Mouse (Mus musculus) heart, postnatal 4 days (tissue): ENCODE results near the gene Lrrc45. TPM values are rescaled to one million over a fixed set of nuclear protein-coding genes. Genes with fewer than 3 reads are reported as not detected.
A peak's percentile ranks its signal among the peaks of the same experiment; 100 is the strongest.
"Not testable (repeated sequence)": the region's sequence is repeated elsewhere in the genome, so short reads cannot be mapped to it uniquely, and the experiment has no call there.

ENCODE experiments used
- DNase-seq: peaks from one replicate; pipeline ENCODE4 v3.0.0; 2021
- total RNA-seq, 2 experiments: library from RNA; stranded (reverse); gene quantifications; 2 replicates each; pipeline ENCODE4 v1.2.3; 2021

Gene Lrrc45
- total RNA-seq, 2 experiments from 2014 or later: 11.0 to 11.3 TPM

DNA sequence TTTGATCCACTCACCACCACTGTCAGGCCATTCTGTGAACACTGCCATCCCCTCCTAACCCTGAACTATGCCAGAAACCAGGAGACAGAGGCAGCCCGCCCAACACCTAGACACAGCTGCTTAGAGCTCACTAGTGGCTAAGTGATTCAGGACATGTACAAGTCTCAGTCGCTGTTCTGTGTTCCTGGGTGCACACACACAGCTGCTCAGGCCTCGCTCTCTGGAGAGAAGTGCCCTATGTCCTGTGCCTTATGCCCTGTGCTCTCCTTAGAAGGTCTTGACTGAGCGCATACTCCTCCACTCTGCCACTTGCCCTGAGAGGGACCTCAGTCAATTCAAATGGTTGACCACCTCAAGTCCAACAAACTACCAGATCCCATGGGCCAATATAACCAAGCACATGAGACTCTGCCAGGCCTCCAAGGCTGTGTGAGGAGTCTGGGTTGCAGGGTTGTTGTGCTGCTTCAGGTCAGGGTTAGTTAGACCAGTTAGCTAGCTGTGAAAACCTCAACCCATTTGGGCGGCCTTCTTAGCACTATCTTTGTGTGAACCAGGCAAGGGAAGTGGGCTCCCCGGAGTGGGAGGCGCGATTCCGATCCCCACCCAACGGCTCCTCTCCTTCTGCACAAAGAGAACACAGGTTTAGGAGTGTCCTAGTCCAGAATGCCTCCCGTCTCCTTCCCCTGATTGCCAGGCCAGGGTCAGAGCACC lies 15.0 kb downstream of the Lrrc45 start:
- DNase-seq: no peak

DNA sequence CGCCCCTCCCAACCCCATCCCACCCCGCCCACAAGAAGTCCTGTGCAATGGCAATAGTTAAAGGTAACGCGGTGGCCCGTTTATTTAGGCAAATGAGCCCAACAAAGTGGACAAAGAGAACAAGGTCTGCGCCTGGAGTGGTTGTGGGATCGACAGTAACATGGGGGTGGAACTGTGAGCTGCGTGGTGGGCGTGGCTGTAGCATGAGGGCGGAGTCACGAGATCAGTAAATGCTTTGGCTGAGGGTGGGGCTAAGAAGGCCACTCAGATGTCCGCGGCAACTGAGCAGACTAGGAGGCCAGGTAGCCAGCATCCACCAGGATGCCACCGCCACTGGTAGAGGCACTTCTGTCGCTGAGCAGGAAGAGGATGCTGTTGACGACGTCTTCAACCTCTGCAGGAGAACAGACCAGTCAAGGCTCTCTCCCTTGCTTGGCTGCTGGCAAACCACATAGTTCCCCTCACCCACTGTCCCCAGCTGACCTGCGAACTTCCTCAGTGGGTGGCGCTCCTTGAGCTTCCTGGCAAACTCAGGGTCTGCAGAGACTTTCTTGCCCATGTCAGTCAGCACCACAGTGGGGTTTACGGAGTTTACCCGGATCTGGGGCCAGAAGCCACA lies 15.8 kb downstream of the Lrrc45 start:
- DNase-seq: peak; percentile 37

DNA sequence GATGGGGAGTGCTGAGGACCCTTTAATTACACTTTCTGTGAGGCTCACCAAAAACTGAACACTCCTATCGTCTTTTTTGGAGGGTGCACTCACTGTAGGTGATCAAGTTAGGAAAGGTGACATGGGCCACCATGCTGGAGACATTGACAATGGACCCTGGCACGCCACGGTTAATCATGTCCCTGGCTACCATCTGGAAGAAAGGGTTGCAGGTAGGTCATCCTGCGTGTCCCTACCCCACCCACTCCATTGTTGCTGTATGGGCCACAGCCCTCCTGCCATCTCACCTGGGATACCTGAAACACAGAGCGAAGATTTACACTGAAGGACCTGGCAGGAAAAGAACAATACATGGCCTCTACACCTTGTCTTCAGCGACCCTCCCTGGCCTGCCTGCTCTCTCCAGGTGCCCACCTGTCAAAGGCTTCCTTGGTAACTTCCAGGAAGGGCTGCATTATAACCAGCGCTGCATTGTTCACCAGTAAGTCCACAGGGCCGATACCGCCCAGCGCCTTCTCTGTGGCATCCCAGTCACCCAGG lies 16.7 kb downstream of the Lrrc45 start:
- no peak for DNase-seq

DNA sequence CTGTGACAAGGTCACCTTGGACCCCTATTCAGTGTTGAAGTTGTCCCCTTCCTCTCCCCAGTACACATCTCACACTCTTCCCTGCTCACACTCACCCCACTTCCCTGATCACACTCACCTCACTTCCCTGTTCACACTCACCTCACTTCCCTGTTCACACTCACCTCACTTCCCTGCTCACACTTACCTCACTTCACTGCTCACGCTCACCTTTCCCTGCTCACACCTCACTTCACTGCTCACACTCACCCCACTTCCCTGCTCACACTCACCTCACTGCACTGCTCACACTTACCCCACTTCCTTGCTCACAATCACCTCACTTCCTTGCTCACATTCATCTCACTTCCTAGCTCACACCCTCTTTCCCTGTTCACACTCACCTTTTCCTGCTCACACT lies 17.7 kb downstream of the Lrrc45 start:
- no peak for DNase-seq

DNA sequence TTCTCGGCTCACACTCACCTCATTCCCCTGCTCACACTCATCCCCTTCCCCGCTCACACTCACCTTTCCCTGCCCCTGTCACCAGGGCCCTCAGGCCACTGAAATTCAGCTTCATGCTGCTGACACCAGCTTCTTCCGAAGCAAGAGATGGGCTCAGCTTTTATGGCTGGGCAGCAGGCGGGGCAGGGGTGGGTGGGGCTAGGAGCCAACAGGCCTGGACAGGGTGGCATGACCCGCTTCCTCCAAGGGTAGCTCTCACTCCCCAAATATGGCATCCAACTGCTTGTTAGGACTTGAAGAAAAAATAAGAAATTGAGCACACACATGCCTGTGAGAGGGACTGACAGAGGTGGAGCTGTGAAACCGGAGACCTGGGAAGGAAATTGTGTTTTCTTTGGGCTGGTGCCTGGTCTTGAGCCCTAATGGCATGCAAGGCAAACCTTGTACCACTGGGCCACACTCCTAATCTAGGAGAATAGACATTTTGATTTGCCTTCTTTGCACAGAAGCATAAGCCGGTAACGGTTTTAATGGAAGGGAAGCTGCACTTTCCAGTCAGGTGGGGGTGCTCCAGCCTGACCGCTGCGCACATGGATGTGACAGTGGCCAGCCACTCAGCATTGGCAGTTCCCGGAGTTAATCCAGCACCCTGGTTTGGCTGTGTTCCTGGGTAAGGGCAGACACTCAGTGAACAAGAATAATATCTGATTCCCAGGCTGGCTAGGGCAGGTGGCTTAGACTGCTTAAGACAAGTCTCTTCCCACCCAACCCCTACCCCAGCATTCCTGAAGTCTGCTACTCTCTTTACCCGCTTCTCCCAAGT lies 18.3 kb downstream of the Lrrc45 start, which contains the start of gene Cbr2:
Gene Cbr2, minus strand, starts transcription at position 257 of the 823 bp plus-strand sequence.
- peak; percentile 57 for DNase-seq

DNA sequence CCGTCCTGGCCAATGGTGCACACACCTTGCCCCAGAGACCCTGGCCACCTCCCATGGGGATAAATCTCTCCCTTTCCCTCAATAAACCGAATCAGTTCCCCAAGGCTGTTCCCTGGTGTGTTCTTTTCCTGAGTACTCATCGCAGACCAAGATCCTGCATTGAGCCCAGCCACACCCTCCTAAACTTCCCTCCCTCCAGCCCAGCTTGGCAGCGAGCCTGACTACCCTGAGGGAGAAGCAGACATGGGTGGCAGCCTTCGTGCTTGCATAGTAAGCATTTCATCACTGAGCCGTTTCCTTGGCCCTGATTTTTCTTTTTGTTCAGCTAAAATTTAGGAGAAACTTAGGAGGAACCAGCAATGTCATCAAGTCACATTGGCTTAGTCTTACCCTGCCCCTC lies 19.8 kb downstream of the Lrrc45 start:
- DNase-seq: peak; percentile 61

DNA sequence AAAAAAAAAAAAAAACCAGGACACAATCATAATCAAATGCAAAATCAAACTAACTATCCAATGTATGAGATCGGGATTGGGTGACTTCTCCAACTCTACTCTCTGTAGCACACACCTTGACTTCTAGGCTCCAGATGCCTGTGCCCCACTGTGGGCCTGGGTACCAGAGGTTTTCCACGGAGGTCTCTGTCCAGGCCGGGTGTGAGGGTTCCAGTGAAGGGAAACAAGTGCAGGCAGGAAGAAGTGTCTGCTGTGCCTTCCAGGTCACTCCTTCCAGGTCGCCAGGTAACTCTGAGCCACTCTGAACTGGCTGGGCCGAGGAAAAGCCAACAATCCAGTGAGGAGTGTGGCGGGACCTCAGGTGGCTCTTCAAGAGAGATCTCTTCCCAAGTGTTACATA lies 22.7 kb downstream of the Lrrc45 start:
- no peak for DNase-seq

DNA sequence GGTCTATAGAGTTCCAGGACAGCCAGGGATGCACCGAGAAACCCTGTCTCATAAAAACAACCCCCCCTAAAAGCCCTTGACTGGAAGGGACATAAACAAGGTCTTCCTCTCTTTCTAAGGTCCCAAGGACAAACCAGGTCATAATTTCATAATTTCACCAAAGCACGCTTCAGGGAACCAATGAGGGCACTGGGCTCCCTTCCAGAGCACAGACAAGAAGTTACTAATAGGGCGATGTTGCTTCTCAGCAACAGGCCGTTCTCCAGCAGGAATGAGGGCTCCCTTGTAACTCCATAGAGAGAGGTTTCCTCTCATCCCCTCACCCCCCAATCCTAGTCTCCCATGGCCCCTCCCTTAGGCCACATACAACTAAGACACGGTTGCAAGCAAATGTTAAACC lies 27.3 kb downstream of the Lrrc45 start:
- no peak for DNase-seq

DNA sequence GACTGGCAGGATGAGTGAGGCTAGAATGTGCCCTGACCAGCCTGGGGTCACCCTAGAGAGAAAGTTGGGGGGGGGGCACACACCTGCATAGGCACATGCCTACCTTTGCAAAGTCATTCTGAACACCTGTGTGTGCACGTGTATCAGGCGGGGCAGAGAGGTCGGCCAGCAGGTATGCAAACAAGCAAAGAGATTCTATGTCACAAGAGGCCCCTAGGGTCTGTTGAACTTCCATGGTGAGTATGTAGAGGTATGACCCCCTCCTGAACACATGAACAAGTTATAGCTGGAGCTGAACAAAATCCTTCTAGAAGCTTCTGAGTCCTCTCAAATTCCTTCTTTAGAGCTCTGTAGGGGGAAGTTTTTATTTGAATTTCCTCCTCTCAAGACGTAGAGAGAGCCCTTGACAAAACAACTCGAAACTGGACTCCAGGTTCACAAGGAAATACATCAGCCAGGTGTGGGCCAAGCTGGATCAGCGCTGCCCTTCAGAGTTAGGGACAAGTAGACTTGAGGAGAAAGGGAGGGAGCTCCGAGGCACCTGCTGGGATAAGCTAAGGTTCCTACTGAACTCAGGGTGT lies 30.5 kb downstream of the Lrrc45 start:
- DNase-seq: no peak

DNA sequence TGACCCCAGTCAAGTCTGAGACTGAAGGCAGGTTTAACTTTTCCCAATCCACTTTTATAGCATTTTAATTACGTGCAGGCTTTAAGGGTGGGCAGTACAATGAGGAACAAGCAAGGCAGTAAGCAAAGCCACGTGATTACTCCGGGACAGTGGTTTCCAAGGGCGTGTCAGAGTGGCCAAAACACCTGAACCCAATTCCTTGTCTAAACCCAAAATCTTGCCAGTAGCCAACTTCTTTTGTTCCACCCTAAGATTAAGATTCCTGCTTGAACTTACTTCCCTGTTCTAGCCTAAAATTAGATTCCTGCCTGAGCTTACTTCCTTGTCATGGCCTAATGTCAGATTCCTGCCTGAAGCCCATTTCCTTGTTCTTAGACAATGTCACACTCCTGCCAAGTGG lies 34.2 kb downstream of the Lrrc45 start:
- no peak for DNase-seq

DNA sequence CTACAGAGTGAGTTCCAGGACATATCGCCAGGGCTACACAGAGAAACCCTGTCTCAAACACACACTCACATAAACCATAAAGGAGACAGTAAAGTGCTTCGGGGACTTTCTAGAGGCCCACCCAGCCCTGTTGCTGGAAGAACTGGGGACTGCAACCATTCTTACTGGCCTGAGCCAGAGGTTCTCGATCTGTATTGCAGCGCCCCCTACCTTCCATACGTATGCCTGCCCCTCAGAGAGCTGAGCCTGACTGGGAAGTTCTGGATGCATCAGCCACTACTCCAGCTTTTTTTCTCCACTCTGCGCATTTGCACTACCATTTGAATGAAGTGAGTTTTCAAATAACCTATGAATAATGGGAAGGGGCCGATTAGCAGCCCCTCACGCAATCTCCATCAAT lies 35.7 kb downstream of the Lrrc45 start:
- DNase-seq: peak; percentile 28

DNA sequence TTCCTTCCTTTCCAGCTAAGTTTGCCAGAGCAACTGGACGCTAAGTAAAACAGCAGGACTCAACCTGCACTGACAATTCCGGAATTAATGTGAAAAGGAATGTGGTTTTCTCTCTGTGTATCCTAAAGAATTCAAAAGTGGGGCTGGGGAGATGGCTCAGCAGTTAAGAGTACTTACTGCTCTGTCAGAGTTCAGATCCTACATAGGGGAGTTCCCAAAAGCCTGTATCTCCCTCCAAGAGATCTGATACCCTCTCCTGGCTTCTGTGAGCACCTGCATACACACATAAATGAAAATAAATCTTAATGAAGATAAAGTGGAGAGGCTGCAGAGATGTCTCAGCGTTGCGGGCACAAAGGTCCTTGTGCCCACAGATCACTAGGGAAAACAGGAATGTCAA lies 37.9 kb downstream of the Lrrc45 start:
- no peak for DNase-seq

DNA sequence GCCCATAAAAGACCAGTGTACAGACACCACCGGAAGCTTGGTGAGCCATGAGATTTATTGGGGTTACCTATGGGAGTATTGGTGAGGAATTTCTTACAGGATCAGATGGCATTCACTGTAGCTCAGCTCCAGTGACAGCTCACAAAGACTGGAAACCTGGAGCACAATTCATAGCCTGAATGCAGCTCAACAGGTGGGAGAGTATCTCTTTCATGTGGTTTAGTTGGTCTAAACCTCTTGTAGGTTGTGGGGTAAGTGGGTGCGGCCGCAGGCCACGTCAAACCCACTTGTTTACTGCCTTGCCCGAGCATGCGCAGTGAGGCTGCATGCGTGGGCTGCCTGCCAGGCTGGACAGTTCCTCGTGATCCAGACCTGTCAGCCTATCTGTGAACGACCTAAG lies 46.5 kb downstream of the Lrrc45 start:
- no peak for DNase-seq

DNA sequence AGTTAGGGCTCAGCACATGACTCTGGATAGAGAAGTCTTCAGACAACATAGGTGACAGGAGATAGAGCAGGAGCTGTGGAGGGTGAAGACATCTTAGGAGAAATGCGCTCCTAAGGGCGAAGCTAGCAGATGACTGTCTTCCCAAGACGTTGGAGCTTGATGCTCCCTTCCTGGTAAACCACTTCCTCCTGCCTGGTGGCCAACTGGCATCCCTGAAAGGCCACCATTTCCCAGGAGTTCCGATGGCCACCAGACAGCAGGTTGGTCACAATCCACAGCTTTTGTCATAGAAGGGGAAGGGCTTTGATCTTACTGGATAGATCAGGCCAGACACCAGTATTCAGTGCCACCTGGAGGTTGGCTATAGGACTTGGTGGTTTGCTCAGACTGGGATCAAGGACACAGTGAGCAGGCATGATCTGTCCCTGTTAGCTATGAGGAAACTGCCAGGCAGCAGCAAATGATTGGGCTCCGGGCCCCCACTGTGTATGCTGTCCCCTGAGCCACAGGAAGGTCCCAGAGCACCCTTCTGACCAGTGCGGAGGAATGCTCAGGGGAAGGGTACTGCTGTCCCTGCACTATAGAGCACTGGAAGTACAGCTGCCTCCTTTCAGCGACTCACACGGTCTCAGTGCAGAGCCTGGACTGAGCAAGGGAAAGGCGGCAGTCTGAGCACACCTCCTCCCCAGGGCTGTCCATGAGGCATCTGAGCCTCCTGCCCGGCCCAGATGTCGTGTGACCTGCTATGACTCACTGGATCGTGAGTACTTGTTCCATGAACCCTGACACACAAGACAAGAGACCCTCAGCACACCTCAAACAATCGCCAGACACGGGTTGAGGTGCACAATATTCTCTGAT lies 48.3 kb downstream of the Lrrc45 start:
- no peak for DNase-seq

DNA sequence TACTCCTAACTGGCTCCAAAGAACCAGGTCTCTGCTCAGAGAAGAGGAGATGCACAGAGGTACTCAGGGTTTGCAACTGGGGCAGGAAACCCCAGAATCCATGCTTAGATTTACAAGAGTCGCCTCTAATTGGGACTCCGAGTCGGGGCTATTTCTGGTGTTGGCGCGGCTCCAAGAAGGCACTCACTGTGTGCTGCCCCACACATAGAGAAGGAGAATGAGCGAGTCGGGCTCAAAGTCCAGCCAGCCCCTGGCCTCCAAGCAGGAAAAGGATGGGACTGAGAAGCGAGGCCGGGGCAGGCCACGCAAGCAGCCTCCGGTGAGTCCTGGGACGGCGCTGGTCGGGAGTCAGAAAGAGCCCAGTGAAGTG lies 48.9 kb downstream of the Lrrc45 start, which contains the start of gene Hmga1b:
Gene Hmga1b, plus strand, starts transcription at position 123 of the 370 bp plus-strand sequence.
- DNase-seq: not testable (repeated sequence)

DNA sequence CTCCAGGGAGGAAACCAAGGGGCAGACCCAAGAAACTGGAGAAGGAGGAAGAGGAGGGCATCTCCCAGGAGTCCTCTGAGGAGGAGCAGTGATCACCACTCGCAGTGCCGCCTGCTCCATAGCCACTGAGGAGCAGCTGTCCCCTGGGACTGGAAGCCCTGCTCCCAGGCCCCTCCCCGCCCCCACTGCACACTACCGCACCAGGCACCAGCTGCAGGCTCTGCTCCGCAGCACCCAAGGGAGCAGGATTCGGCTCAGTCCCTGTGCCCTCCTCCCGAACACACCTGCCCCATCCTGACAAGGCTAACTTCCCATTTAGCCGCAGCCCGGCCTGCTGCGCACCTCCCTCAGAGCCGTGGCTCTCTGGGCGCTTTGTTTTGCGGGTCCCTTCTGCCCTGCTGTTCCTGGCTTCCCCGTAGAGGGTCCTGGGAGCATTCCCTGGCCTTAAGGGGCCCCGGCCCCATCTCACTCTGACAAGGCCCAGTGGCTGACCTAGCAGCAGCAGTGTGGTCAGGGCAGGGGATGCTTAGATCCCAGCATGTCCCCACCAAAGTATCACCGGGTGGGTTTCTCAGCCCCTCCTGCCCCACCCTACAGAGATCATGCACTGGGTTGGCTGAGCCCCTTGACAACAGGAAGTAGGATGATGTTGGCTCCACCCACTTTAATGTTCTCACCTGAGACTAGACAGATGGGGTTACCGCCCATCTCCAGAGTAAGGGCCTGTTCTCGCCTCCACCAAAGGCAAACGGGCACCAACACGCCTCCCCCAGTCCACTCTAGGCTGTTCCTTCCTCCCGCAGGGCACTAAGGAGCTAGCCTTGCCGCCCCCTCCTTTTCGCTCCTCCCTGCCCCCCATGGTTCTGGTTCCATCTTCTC lies 49.6 kb downstream of the Lrrc45 start:
- not testable (repeated sequence) for DNase-seq

DNA sequence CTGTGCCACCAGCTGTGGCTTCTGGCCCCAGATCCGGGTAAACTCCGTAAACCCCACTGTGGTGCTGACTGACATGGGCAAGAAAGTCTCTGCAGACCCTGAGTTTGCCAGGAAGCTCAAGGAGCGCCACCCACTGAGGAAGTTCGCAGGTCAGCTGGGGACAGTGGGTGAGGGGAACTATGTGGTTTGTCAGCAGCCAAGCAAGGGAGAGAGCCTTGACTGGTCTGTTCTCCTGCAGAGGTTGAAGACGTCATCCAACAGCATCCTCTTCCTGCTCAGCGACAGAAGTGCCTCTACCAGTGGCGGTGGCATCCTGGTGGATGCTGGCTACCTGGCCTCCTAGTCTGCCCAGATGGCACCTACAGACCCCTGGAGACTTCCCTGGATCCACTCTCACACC lies 53.3 kb downstream of the Lrrc45 start:
- not testable (repeated sequence) for DNase-seq

DNA sequence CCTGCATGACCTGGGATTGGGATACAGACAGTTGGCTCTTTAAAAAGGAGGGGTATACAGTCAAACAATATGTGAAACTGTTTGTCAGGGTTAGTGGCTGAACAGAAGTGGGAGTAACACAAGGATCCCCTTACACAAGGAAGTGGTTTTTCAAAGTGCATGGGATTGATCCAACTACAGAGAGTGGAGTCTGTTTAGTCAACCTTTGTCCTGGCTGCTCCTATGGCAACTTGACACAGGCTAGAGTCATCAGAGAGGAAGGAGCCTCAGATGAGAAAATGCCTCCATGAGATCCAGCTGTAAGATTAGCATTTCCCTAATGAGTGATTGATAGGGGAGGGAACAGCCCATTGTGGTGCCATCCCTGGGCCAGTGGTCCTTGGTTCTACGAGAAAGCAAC lies 54.5 kb downstream of the Lrrc45 start:
- DNase-seq: no peak
